8 mouse cellular contexts compared by ENCODE assay signal in genomic region chr19:46990625-46991024, GRCm38 (mm10). TPM values are rescaled to one million over a fixed set of nuclear protein-coding genes. Genes with fewer than 3 reads are reported as not detected.
"Had no signal": no experiment of that assay in that cellular context is flagged by ENCODE, and none has a peak within 500 bp of the region (broad histone marks: within the 10 kb centered on the region; RNA-seq: fewer than 3 reads in every experiment).

No protein-coding gene starts in this region.

RNA-seq across cellular contexts. Expression of gene Ina, which starts 23.9 kb away (rescaled TPM):
- total RNA-seq: gastrocnemius, adult 18-20 months; gastrocnemius, adult 8-10 months; gastrocnemius, postnatal 14 days; gastrocnemius, postnatal 36 days; heart, postnatal 14 days; heart, postnatal 36 days; hematopoietic stem cell, adult 5-6 weeks had no signal
- polyA plus RNA-seq: heart, postnatal 0 days had no signal
